Mouse (Mus musculus) hindbrain, embryonic 16.5 days (tissue): ENCODE data around the gene Ccdc34. TPM values are rescaled to one million over a fixed set of nuclear protein-coding genes. Genes with fewer than 3 reads are reported as not detected.

Experiments
- polyA plus RNA-seq: library from polyadenylated mRNA; unstranded; fragments of >200 nt; fragmentation: Nextera tagmentation; extraction: Ambion mirVana; gene quantifications from 2 replicates; pipeline ENCODE4 v1.2.1, GENCODE M21; 2015

Gene Ccdc34
- polyA plus RNA-seq, 1 experiment from 2014 or later, result 27.7 TPM

Other genes with a start within 250 kb of the Ccdc34 start
- 187 and 194 TPM in 2 replicates for gene Lin7c, start 127.0 kb upstream of the Ccdc34 start, polyA plus RNA-seq
- gene Lgr4, start 100.2 kb upstream of the Ccdc34 start, polyA plus RNA-seq, result 7.0 and 7.7 TPM in 2 replicates